Mouse (Mus musculus): Measurements from ENCODE around the gene Mapk6. TPM values are rescaled to one million over a fixed set of nuclear protein-coding genes. Genes with fewer than 3 reads are reported as not detected.
"Not testable (repeated sequence)": the region's sequence is repeated elsewhere in the genome, so short reads cannot be mapped to it uniquely, and the experiment has no call there.

Mapk6 gene
- polyA plus RNA-seq (2016; fragmentation: Nextera tagmentation; extraction: Ambion mirVana) = 167 and 177 TPM in 2 replicates

GRCm38 (mm10) chr9:75409852-75410378 lies at the start of gene Mapk6:
TSS of gene Mapk6 (minus strand) at chr9:75410005.
- Histone ChIP-seq H3K4me3 (replicated peaks) (peak within 1 kb of the TSS; percentile 94), H3K9ac (peak within 1 kb of the TSS; percentile 88), H3K4me2 (peak within 1 kb of the TSS; percentile 68), H3K4me1 (peaks cover 41% of the 10 kb centered on the region), H3K9me3 (no peaks in the 10 kb centered on the region), H3K36me3 (replicated peaks) (no peaks in the 10 kb centered on the region), H3K27me3 (no peaks in the 10 kb centered on the region), H3K27ac (peak within 1 kb of the TSS; percentile 99)
- ATAC-seq (ENCODE audit: low FRiP score) = peak; percentile 95
- WGBS = under 1% methylated on average over 58 of the region's 58 CpGs

GRCm38 (mm10) chr9:75455684-75456083 lies 45.9 kb upstream of the Mapk6 start:
- H3K9ac ChIP-seq = no peak overlapping the region
- no peaks in the 10 kb centered on the region for H3K27me3 ChIP-seq
- H3K27ac ChIP-seq = no peak overlapping the region
- ATAC-seq (ENCODE audit: low FRiP score) = no peak
- no peaks in the 10 kb centered on the region for H3K4me1 ChIP-seq
- no peak overlapping the region for H3K4me2 ChIP-seq
- no peak overlapping the region for H3K4me3 ChIP-seq (replicated peaks)
- H3K36me3 ChIP-seq (replicated peaks) = peaks cover 95% of the 10 kb centered on the region
- 84% methylated on average over 10 of the region's 10 CpGs for WGBS
- H3K9me3 ChIP-seq = no peaks in the 10 kb centered on the region

DNA sequence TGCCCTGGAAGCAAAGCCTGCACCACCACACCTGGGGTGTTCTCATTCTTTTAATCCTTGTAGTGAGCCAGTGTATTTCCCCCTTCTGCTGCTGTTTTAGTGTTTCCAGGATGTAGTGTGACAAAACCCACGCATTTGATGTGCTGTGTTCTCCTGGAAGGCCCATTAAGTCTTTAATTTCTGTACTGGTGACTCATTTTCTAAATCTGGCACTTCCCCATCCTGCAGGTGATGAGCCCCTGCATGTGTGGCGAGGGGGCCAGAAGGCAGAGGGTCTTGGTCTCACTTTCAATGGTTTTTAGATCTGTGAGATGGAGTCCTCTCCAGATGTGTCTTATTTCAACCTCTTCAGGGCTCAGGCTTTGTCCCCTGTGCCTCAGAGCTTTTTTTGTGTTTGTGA lies 44.2 kb upstream of the Mapk6 start:
- Histone ChIP-seq H3K36me3 (replicated peaks) (peaks cover 89% of the 10 kb centered on the region), H3K27ac (no peak overlapping the region), H3K9me3 (no peaks in the 10 kb centered on the region), H3K4me3 (replicated peaks) (no peak overlapping the region), H3K9ac (no peak overlapping the region), H3K27me3 (no peaks in the 10 kb centered on the region), H3K4me1 (no peaks in the 10 kb centered on the region), H3K4me2 (no peak overlapping the region)
- WGBS = 96% methylated on average over 2 of the region's 2 CpGs
- no peak for ATAC-seq (ENCODE audit: low FRiP score)

GRCm38 (mm10) chr9:75448021-75448420 lies 38.2 kb upstream of the Mapk6 start:
- ATAC-seq (ENCODE audit: low FRiP score) = no peak
- Histone ChIP-seq H3K4me2 (no peak overlapping the region), H3K27me3 (no peaks in the 10 kb centered on the region), H3K4me3 (replicated peaks) (no peak overlapping the region), H3K9ac (no peak overlapping the region), H3K27ac (no peak overlapping the region), H3K9me3 (no peaks in the 10 kb centered on the region), H3K4me1 (peaks cover 1% of the 10 kb centered on the region), H3K36me3 (replicated peaks) (peaks cover 70% of the 10 kb centered on the region)
- 90% methylated on average over 3 of the region's 3 CpGs for WGBS

DNA sequence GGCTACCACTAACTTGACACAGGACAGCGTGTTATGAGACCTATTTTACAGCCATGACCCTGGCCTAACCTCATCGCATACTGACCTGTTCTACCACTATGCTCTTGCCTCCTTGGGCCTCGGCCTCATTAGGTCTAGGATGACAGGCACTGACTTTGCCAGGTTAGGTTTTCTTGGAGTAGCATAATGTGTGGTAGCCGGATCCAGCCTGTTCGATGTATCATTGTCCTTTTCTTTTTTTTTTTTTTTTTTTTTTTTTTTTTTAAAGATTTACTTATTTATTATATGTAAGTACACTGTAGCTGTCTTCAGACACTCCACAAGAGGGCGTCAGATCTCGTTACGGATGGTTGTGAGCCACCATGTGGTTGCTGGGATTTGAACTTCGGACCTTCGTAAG lies 36.8 kb upstream of the Mapk6 start:
- 87% methylated on average over 10 of the region's 10 CpGs for WGBS
- H3K9me3 ChIP-seq; ATAC-seq (ENCODE audit: low FRiP score); H3K9ac ChIP-seq; H3K4me2 ChIP-seq; H3K4me3 ChIP-seq (replicated peaks); H3K27ac ChIP-seq; H3K27me3 ChIP-seq: not testable (repeated sequence)
- peaks cover 57% of the 10 kb centered on the region for H3K36me3 ChIP-seq (replicated peaks)
- peaks cover 13% of the 10 kb centered on the region for H3K4me1 ChIP-seq

DNA sequence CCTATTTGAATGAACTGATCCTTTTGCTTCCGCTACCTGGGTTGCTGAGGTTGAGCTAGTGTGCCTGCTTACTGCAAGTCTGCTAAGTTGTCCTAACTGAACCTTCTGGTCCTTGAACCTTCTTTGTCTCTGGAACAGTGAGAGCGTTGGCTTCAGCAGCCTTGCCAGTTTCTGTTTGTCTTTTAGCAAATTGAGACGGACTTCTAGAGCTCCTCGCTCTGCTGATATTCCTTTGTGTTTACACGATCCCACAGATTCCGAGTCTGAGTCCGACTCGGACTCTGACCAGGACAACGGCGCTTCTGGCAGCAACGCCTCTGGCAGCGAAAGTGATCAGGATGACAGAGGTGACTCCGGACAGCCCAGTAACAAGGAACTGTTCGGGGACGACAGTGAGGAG lies 35.2 kb upstream of the Mapk6 start:
- no peak overlapping the region for H3K4me2 ChIP-seq
- H3K9me3 ChIP-seq = no peaks in the 10 kb centered on the region
- no peak overlapping the region for H3K27ac ChIP-seq
- peaks cover 13% of the 10 kb centered on the region for H3K4me1 ChIP-seq
- no peaks in the 10 kb centered on the region for H3K27me3 ChIP-seq
- ATAC-seq (ENCODE audit: low FRiP score) = no peak
- 91% methylated on average over 15 of the region's 15 CpGs for WGBS
- no peak overlapping the region for H3K4me3 ChIP-seq (replicated peaks)
- no peak overlapping the region for H3K9ac ChIP-seq
- H3K36me3 ChIP-seq (replicated peaks) = peaks cover 49% of the 10 kb centered on the region

- Histone ChIP-seq H3K9me3 (no peaks in the 10 kb centered on the region), H3K4me3 (replicated peaks) (peak overlapping the region; percentile 75), H3K9ac (peak overlapping the region; percentile 90), H3K4me2 (peak overlapping the region; percentile 84), H3K4me1 (peaks cover 13% of the 10 kb centered on the region), H3K27me3 (no peaks in the 10 kb centered on the region), H3K36me3 (replicated peaks) (peaks cover 17% of the 10 kb centered on the region), H3K27ac (peak overlapping the region; percentile 86)
- WGBS = under 1% methylated on average over 28 of the region's 31 CpGs
- ATAC-seq (ENCODE audit: low FRiP score) = peak; percentile 85
Measured at GRCm38 (mm10) chr9:75441691-75442131, 31.9 kb upstream of the Mapk6 start.

- H3K27me3 ChIP-seq = no peaks in the 10 kb centered on the region
- WGBS = 1% methylated on average over 45 of the region's 45 CpGs
- peak within 1 kb of the TSS; percentile 84 for H3K4me2 ChIP-seq
- H3K9ac ChIP-seq = peak within 1 kb of the TSS; percentile 90
- H3K4me1 ChIP-seq = peaks cover 14% of the 10 kb centered on the region
- H3K4me3 ChIP-seq (replicated peaks) = peak within 1 kb of the TSS; percentile 75
- peaks cover 11% of the 10 kb centered on the region for H3K36me3 ChIP-seq (replicated peaks)
- no peaks in the 10 kb centered on the region for H3K9me3 ChIP-seq
- ATAC-seq (ENCODE audit: low FRiP score) = peak; percentile 94
- H3K27ac ChIP-seq = peak within 1 kb of the TSS; percentile 86
Measured at GRCm38 (mm10) chr9:75440796-75441666, 31.2 kb upstream of the Mapk6 start, which contains the start of gene Leo1. TSS of gene Leo1 (plus strand) at chr9:75441524.

DNA sequence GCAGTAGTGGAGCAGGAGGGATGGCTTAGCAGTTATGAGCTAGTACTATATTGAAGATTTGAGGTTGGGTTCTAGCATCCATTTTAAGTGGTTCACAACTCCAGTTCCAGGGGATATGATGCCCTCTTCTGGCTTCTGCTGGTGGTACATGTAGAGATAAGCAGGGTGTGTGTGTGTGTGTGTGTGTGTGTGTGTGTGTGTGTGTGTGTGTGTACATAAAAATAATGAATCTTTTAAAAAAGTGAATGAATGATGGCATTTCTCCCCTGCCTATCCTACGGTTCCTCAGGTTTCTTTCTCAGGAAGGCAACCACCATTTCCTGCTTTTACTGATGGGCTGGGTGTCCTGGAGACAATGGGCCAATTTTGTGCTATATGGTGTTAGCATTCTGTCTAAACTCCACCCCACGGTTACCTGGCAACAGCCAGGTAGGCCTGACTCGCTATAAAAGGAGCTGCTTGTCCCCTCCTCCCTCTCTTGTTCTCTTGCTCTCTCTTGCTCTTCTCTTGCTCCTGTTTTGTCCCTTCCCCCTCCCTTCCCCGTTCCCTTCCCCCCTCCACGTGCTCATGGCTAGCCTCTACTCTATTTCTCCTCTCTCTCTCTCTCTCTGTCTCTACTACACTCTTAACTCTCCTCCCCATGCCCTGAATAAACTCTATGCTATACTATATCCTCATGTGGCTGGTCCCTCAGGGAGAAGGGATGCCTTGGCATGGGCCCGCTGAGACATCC lies 28.0 kb upstream of the Mapk6 start:
- Histone ChIP-seq H3K9ac (no peak overlapping the region), H3K4me3 (replicated peaks) (no peak overlapping the region), H3K27me3 (no peaks in the 10 kb centered on the region), H3K4me2 (no peak overlapping the region), H3K9me3 (no peaks in the 10 kb centered on the region), H3K4me1 (peaks cover 20% of the 10 kb centered on the region), H3K27ac (no peak overlapping the region), H3K36me3 (replicated peaks) (no peaks in the 10 kb centered on the region)
- 24% methylated on average over 6 of the region's 6 CpGs for WGBS
- no peak for ATAC-seq (ENCODE audit: low FRiP score)

DNA sequence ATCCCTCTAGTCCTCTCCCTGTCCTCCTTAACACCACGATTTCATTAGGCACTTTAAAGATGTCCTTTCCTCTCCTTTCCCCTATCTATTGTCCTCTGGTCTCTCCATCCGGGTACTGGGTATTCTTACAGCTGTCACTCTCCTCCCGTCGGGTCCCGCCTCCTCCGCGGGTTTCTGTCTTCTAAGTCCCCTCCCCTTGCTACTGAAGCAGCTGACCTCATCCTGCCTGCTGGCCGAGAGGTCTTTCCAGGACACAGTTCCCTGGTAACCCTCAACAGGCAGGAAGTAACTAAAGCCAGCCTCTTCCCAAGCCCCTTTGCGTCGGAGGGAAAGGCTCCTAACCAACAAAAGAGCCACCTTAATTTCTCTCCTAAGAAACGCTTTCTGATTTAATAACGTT lies 26.1 kb upstream of the Mapk6 start:
- no peak overlapping the region for H3K9ac ChIP-seq
- H3K4me2 ChIP-seq = peak overlapping the region; percentile 23; the same call in 1 of the 2 replicates

GRCm38 (mm10) chr9:75435291-75435690 lies 25.5 kb upstream of the Mapk6 start:
- ATAC-seq (ENCODE audit: low FRiP score) = no peak
- Histone ChIP-seq H3K36me3 (replicated peaks) (no peaks in the 10 kb centered on the region), H3K27ac (no peak overlapping the region), H3K27me3 (no peaks in the 10 kb centered on the region), H3K4me1 (peaks cover 15% of the 10 kb centered on the region), H3K9me3 (no peaks in the 10 kb centered on the region), H3K9ac (no peak overlapping the region), H3K4me3 (replicated peaks) (no peak overlapping the region), H3K4me2 (no peak overlapping the region)
- WGBS = 86% methylated on average over 4 of the region's 4 CpGs

More for the DNA sequence above, 26.1 kb upstream of the Mapk6 start:
- Histone ChIP-seq H3K36me3 (replicated peaks) (no peaks in the 10 kb centered on the region), H3K27ac (no peak overlapping the region; the same call in 1 of the 2 replicates), H3K4me1 (peaks cover 15% of the 10 kb centered on the region), H3K9me3 (no peaks in the 10 kb centered on the region), H3K27me3 (no peaks in the 10 kb centered on the region), H3K4me3 (replicated peaks) (no peak overlapping the region)
- WGBS = 2% methylated on average over 12 of the region's 12 CpGs
- peak; percentile 73; the same call in 1 of the 2 replicates for ATAC-seq (ENCODE audit: low FRiP score)

GRCm38 (mm10) chr9:75434872-75435271 lies 25.1 kb upstream of the Mapk6 start:
- Histone ChIP-seq H3K4me1 (peaks cover 15% of the 10 kb centered on the region), H3K4me2 (no peak overlapping the region), H3K9me3 (no peaks in the 10 kb centered on the region), H3K4me3 (replicated peaks) (no peak overlapping the region), H3K27ac (no peak overlapping the region), H3K9ac (no peak overlapping the region), H3K36me3 (replicated peaks) (no peaks in the 10 kb centered on the region), H3K27me3 (no peaks in the 10 kb centered on the region)
- 79% methylated on average over 6 of the region's 6 CpGs for WGBS
- no peak for ATAC-seq (ENCODE audit: low FRiP score)

All from forebrain, embryonic 12.5 days (tissue).